Mouse (Mus musculus): ENCODE measurements around the gene Xirp1. TPM values are rescaled to one million over a fixed set of nuclear protein-coding genes. Genes with fewer than 3 reads are reported as not detected.

Xirp1 gene
- 0.38 and 0.41 TPM in 2 replicates for polyA plus RNA-seq (2015; fragmentation: Nextera tagmentation; extraction: Ambion mirVana)

- WGBS: 83% methylated on average over 18 of the region's 18 CpGs
Measured at GRCm38 (mm10) chr9:120023086-120023811, at the start of gene Xirp1. TSS of gene Xirp1 (minus strand) at chr9:120023598.

GRCm38 (mm10) chr9:120073169-120073568 is 49.8 kb upstream of the Xirp1 start:
- H3K9ac ChIP-seq: no peak overlapping the region
- H3K4me1 ChIP-seq: 0 out of 2 replicates have a peak, but pooled peaks cover 3% of the 10 kb centered on the region
- H3K27me3 ChIP-seq: no peaks in the 10 kb centered on the region
- WGBS: 30% methylated on average over 3 of the region's 3 CpGs
- H3K4me3 ChIP-seq (replicated peaks): no peak overlapping the region
- no peak overlapping the region for H3K4me2 ChIP-seq
- H3K27ac ChIP-seq: no peak overlapping the region
- H3K9me3 ChIP-seq (replicated peaks): no peaks in the 10 kb centered on the region
- H3K36me3 ChIP-seq: no peaks in the 10 kb centered on the region
- peak; percentile 78; the same call in 1 of the 2 replicates for ATAC-seq (replicated peaks; ENCODE audit: low FRiP score)

More at GRCm38 (mm10) chr9:120023086-120023811, at the start of gene Xirp1:
- Histone ChIP-seq H3K4me1 (peaks cover 10% of the 10 kb centered on the region), H3K4me3 (replicated peaks) (no peak within 1 kb of the TSS), H3K9me3 (replicated peaks) (no peaks in the 10 kb centered on the region), H3K4me2 (no peak within 1 kb of the TSS), H3K9ac (no peak within 1 kb of the TSS), H3K27ac (no peak within 1 kb of the TSS), H3K27me3 (no peaks in the 10 kb centered on the region), H3K36me3 (no peaks in the 10 kb centered on the region)
- ATAC-seq (replicated peaks; ENCODE audit: low FRiP score): no peak

GRCm38 (mm10) chr9:120071251-120071650 is 47.9 kb upstream of the Xirp1 start:
- H3K27me3 ChIP-seq: no peaks in the 10 kb centered on the region
- no peak overlapping the region for H3K4me3 ChIP-seq (replicated peaks)
- 67% methylated on average over 2 of the region's 2 CpGs for WGBS
- H3K4me2 ChIP-seq: no peak overlapping the region
- ATAC-seq (replicated peaks; ENCODE audit: low FRiP score): no peak
- 0 out of 2 replicates have a peak, but pooled peaks cover 3% of the 10 kb centered on the region for H3K4me1 ChIP-seq
- H3K27ac ChIP-seq: no peak overlapping the region
- no peaks in the 10 kb centered on the region for H3K36me3 ChIP-seq
- no peaks in the 10 kb centered on the region for H3K9me3 ChIP-seq (replicated peaks)
- no peak overlapping the region for H3K9ac ChIP-seq

- H3K27ac ChIP-seq: no peak within 1 kb of the TSS
- no peaks in the 10 kb centered on the region for H3K27me3 ChIP-seq
- ATAC-seq (replicated peaks; ENCODE audit: low FRiP score): no peak
- H3K4me3 ChIP-seq (replicated peaks): no peak within 1 kb of the TSS
- 84% methylated on average over 11 of the region's 11 CpGs for WGBS
- H3K9ac ChIP-seq: no peak within 1 kb of the TSS
- H3K4me1 ChIP-seq: 0 out of 2 replicates have a peak, but pooled peaks cover 3% of the 10 kb centered on the region
- H3K36me3 ChIP-seq: no peaks in the 10 kb centered on the region
- H3K9me3 ChIP-seq (replicated peaks): no peaks in the 10 kb centered on the region
- no peak within 1 kb of the TSS for H3K4me2 ChIP-seq
Measured at GRCm38 (mm10) chr9:120069779-120070178, 46.4 kb upstream of the Xirp1 start, which contains the start of gene Cx3cr1. TSS of gene Cx3cr1 (minus strand) at chr9:120069879.

- Histone ChIP-seq H3K4me3 (replicated peaks) (no peak overlapping the region), H3K9ac (no peak overlapping the region), H3K36me3 (no peaks in the 10 kb centered on the region), H3K4me2 (no peak overlapping the region), H3K27me3 (no peaks in the 10 kb centered on the region), H3K9me3 (replicated peaks) (no peaks in the 10 kb centered on the region), H3K4me1 (0 out of 2 replicates have a peak, but pooled peaks cover 2% of the 10 kb centered on the region), H3K27ac (no peak overlapping the region)
- 62% methylated on average over 10 of the region's 10 CpGs for WGBS
- no peak for ATAC-seq (replicated peaks; ENCODE audit: low FRiP score)
Measured at GRCm38 (mm10) chr9:120068047-120068446, 44.6 kb upstream of the Xirp1 start.

GRCm38 (mm10) chr9:120067609-120068008 is 44.2 kb upstream of the Xirp1 start:
- no peaks in the 10 kb centered on the region for H3K9me3 ChIP-seq (replicated peaks)
- ATAC-seq (replicated peaks; ENCODE audit: low FRiP score): no peak
- H3K36me3 ChIP-seq: no peaks in the 10 kb centered on the region
- no peak overlapping the region for H3K9ac ChIP-seq
- H3K27me3 ChIP-seq: no peaks in the 10 kb centered on the region
- H3K4me2 ChIP-seq: no peak overlapping the region
- no peak overlapping the region for H3K4me3 ChIP-seq (replicated peaks)
- H3K27ac ChIP-seq: no peak overlapping the region
- H3K4me1 ChIP-seq: no peaks in the 10 kb centered on the region
- WGBS: 72% methylated on average over 2 of the region's 2 CpGs

GRCm38 (mm10) chr9:120064317-120064716 is 40.9 kb upstream of the Xirp1 start:
- Histone ChIP-seq H3K36me3 (no peaks in the 10 kb centered on the region), H3K4me1 (no peaks in the 10 kb centered on the region)
- WGBS: 74% methylated on average over 4 of the region's 4 CpGs

GRCm38 (mm10) chr9:120058730-120059129 is 35.3 kb upstream of the Xirp1 start:
- no peak overlapping the region for H3K9ac ChIP-seq
- no peak for ATAC-seq (replicated peaks; ENCODE audit: low FRiP score)
- no peaks in the 10 kb centered on the region for H3K4me1 ChIP-seq
- WGBS: 72% methylated on average over 3 of the region's 3 CpGs
- H3K9me3 ChIP-seq (replicated peaks): no peaks in the 10 kb centered on the region
- H3K4me2 ChIP-seq: no peak overlapping the region
- no peaks in the 10 kb centered on the region for H3K36me3 ChIP-seq
- no peak overlapping the region for H3K27ac ChIP-seq
- H3K27me3 ChIP-seq: no peaks in the 10 kb centered on the region
- no peak overlapping the region for H3K4me3 ChIP-seq (replicated peaks)

More at GRCm38 (mm10) chr9:120064317-120064716, 40.9 kb upstream of the Xirp1 start:
- Histone ChIP-seq H3K9ac (no peak overlapping the region), H3K9me3 (replicated peaks) (no peaks in the 10 kb centered on the region), H3K4me3 (replicated peaks) (no peak overlapping the region), H3K4me2 (no peak overlapping the region), H3K27me3 (no peaks in the 10 kb centered on the region), H3K27ac (no peak overlapping the region)
- no peak for ATAC-seq (replicated peaks; ENCODE audit: low FRiP score)

- 73% methylated on average over 9 of the region's 9 CpGs for WGBS
- Histone ChIP-seq H3K9ac (no peak overlapping the region), H3K9me3 (replicated peaks) (no peaks in the 10 kb centered on the region), H3K36me3 (no peaks in the 10 kb centered on the region), H3K27ac (no peak overlapping the region), H3K4me2 (no peak overlapping the region), H3K4me3 (replicated peaks) (no peak overlapping the region), H3K27me3 (no peaks in the 10 kb centered on the region), H3K4me1 (no peaks in the 10 kb centered on the region)
- no peak for ATAC-seq (replicated peaks; ENCODE audit: low FRiP score)
Measured at GRCm38 (mm10) chr9:120056201-120056600, 32.8 kb upstream of the Xirp1 start.

GRCm38 (mm10) chr9:120054545-120055277 is 31.3 kb upstream of the Xirp1 start:
- no peak for ATAC-seq (replicated peaks; ENCODE audit: low FRiP score)
- Histone ChIP-seq H3K27me3 (no peaks in the 10 kb centered on the region), H3K4me2 (no peak overlapping the region), H3K27ac (no peak overlapping the region), H3K4me1 (no peaks in the 10 kb centered on the region), H3K4me3 (replicated peaks) (no peak overlapping the region), H3K9me3 (replicated peaks) (no peaks in the 10 kb centered on the region), H3K36me3 (no peaks in the 10 kb centered on the region), H3K9ac (no peak overlapping the region)
- WGBS: 44% methylated on average over 8 of the region's 8 CpGs

- Histone ChIP-seq H3K4me2 (no peak overlapping the region), H3K4me1 (no peaks in the 10 kb centered on the region), H3K27ac (no peak overlapping the region), H3K9ac (no peak overlapping the region), H3K36me3 (no peaks in the 10 kb centered on the region), H3K9me3 (replicated peaks) (no peaks in the 10 kb centered on the region), H3K4me3 (replicated peaks) (no peak overlapping the region), H3K27me3 (no peaks in the 10 kb centered on the region)
- ATAC-seq (replicated peaks; ENCODE audit: low FRiP score): no peak
- 84% methylated on average over 3 of the region's 3 CpGs for WGBS
Measured at GRCm38 (mm10) chr9:120049407-120049806, 26.0 kb upstream of the Xirp1 start.

- Histone ChIP-seq H3K27me3 (no peaks in the 10 kb centered on the region), H3K36me3 (no peaks in the 10 kb centered on the region), H3K4me2 (no peak overlapping the region), H3K27ac (no peak overlapping the region), H3K4me3 (replicated peaks) (no peak overlapping the region), H3K9me3 (replicated peaks) (no peaks in the 10 kb centered on the region), H3K9ac (no peak overlapping the region), H3K4me1 (no peaks in the 10 kb centered on the region)
- 74% methylated on average over 6 of the region's 6 CpGs for WGBS
- no peak for ATAC-seq (replicated peaks; ENCODE audit: low FRiP score)
Measured at GRCm38 (mm10) chr9:120048495-120048894, 25.1 kb upstream of the Xirp1 start.
